Mouse (Mus musculus): ENCODE measurements around the gene Wbp1. TPM values are rescaled to one million over a fixed set of nuclear protein-coding genes. Genes with fewer than 3 reads are reported as not detected.

Wbp1 gene
- polyA plus RNA-seq, 1 experiment from 2014 or later: 212 TPM

- peak overlapping the region; percentile 71 for H3K9ac ChIP-seq
- ATAC-seq (ENCODE audit: low FRiP score): peak; percentile 54
- peaks cover 17% of the 10 kb centered on the region for H3K36me3 ChIP-seq
- no peaks in the 10 kb centered on the region for H3K9me3 ChIP-seq (replicated peaks)
- peaks cover 29% of the 10 kb centered on the region for H3K4me1 ChIP-seq
- WGBS: 7% methylated on average over 23 of the region's 23 CpGs
- peak overlapping the region; percentile 52 for H3K4me3 ChIP-seq
- peak overlapping the region; percentile 53 for H3K27ac ChIP-seq
- peaks cover 9% of the 10 kb centered on the region for H3K27me3 ChIP-seq
- H3K4me2 ChIP-seq (replicated peaks): peak overlapping the region; percentile 81
These were observed 34.3 kb upstream of the Wbp1 start for GRCm38 (mm10) chr6:83155552-83156238.

- Histone ChIP-seq H3K9ac (no peak overlapping the region), H3K36me3 (peaks cover 39% of the 10 kb centered on the region)
These were observed 32.1 kb upstream of the Wbp1 start for GRCm38 (mm10) chr6:83153485-83153884.

GRCm38 (mm10) chr6:83153038-83153437 is 31.7 kb upstream of the Wbp1 start:
- no peak for ATAC-seq (ENCODE audit: low FRiP score)
- Histone ChIP-seq H3K27me3 (no peaks in the 10 kb centered on the region; the same call in 1 of the 2 replicates), H3K9me3 (replicated peaks) (no peaks in the 10 kb centered on the region), H3K9ac (no peak overlapping the region), H3K27ac (no peak overlapping the region), H3K4me2 (replicated peaks) (no peak overlapping the region), H3K36me3 (peaks cover 42% of the 10 kb centered on the region), H3K4me3 (no peak overlapping the region), H3K4me1 (peaks cover 29% of the 10 kb centered on the region)
- 82% methylated on average over 12 of the region's 12 CpGs for WGBS

More at GRCm38 (mm10) chr6:83153485-83153884, 32.1 kb upstream of the Wbp1 start:
- Histone ChIP-seq H3K27me3 (no peaks in the 10 kb centered on the region; the same call in 1 of the 2 replicates), H3K4me3 (no peak overlapping the region), H3K4me1 (peaks cover 29% of the 10 kb centered on the region), H3K4me2 (replicated peaks) (no peak overlapping the region), H3K9me3 (replicated peaks) (no peaks in the 10 kb centered on the region), H3K27ac (no peak overlapping the region)
- ATAC-seq (ENCODE audit: low FRiP score): no peak
- WGBS: 75% methylated on average over 5 of the region's 5 CpGs

GRCm38 (mm10) chr6:83151721-83152120 is 30.4 kb upstream of the Wbp1 start:
- no peak for ATAC-seq (ENCODE audit: low FRiP score)
- H3K9ac ChIP-seq: peak overlapping the region; percentile 29
- H3K27ac ChIP-seq: peak overlapping the region; percentile 44; the same call in 1 of the 2 replicates
- H3K4me1 ChIP-seq: peaks cover 29% of the 10 kb centered on the region
- H3K27me3 ChIP-seq: no peaks in the 10 kb centered on the region
- no peak overlapping the region for H3K4me3 ChIP-seq
- H3K4me2 ChIP-seq (replicated peaks): no peak overlapping the region
- H3K36me3 ChIP-seq: peaks cover 51% of the 10 kb centered on the region
- no peaks in the 10 kb centered on the region for H3K9me3 ChIP-seq (replicated peaks)
- WGBS: 20% methylated on average over 8 of the region's 8 CpGs

- Histone ChIP-seq H3K4me1 (peaks cover 24% of the 10 kb centered on the region), H3K27ac (no peak overlapping the region), H3K9me3 (replicated peaks) (no peaks in the 10 kb centered on the region), H3K36me3 (peaks cover 43% of the 10 kb centered on the region), H3K27me3 (no peaks in the 10 kb centered on the region), H3K9ac (0 out of 2 replicates have a peak overlapping the region, but pooled peaks have one; percentile 14), H3K4me3 (no peak overlapping the region), H3K4me2 (replicated peaks) (no peak overlapping the region)
- no peak for ATAC-seq (ENCODE audit: low FRiP score)
- WGBS: 71% methylated on average over 7 of the region's 7 CpGs
These were observed 25.9 kb upstream of the Wbp1 start for GRCm38 (mm10) chr6:83147280-83147679.

GRCm38 (mm10) chr6:83145805-83146204 is 24.4 kb upstream of the Wbp1 start:
- ATAC-seq (ENCODE audit: low FRiP score): no peak
- Histone ChIP-seq H3K9me3 (replicated peaks) (no peaks in the 10 kb centered on the region), H3K36me3 (peaks cover 34% of the 10 kb centered on the region), H3K4me2 (replicated peaks) (no peak overlapping the region), H3K4me3 (no peak overlapping the region), H3K27ac (no peak overlapping the region; the same call in 1 of the 2 replicates), H3K4me1 (peaks cover 25% of the 10 kb centered on the region), H3K9ac (no peak overlapping the region), H3K27me3 (no peaks in the 10 kb centered on the region)
- WGBS: 70% methylated on average over 9 of the region's 9 CpGs

GRCm38 (mm10) chr6:83145209-83145608 is 23.9 kb upstream of the Wbp1 start:
- no peak overlapping the region for H3K4me2 ChIP-seq (replicated peaks)
- WGBS: 97% methylated on average over 2 of the region's 2 CpGs
- no peak for ATAC-seq (ENCODE audit: low FRiP score)
- H3K9me3 ChIP-seq (replicated peaks): no peaks in the 10 kb centered on the region
- H3K4me3 ChIP-seq: no peak overlapping the region
- no peak overlapping the region for H3K27ac ChIP-seq
- no peaks in the 10 kb centered on the region for H3K27me3 ChIP-seq
- peaks cover 29% of the 10 kb centered on the region for H3K36me3 ChIP-seq
- no peak overlapping the region for H3K9ac ChIP-seq
- H3K4me1 ChIP-seq: peaks cover 25% of the 10 kb centered on the region

GRCm38 (mm10) chr6:83142886-83143285 is 21.5 kb upstream of the Wbp1 start:
- 0 out of 2 replicates have a peak overlapping the region, but pooled peaks have one; percentile 10 for H3K9ac ChIP-seq
- H3K4me2 ChIP-seq (replicated peaks): peak overlapping the region; percentile 67

GRCm38 (mm10) chr6:83142211-83142731 is 20.9 kb upstream of the Wbp1 start:
- no peaks in the 10 kb centered on the region for H3K9me3 ChIP-seq (replicated peaks)
- peaks cover 1% of the 10 kb centered on the region for H3K36me3 ChIP-seq
- H3K27me3 ChIP-seq: no peaks in the 10 kb centered on the region
- H3K4me3 ChIP-seq: peak overlapping the region; percentile 33
- ATAC-seq (ENCODE audit: low FRiP score): peak; percentile 5; the same call in 1 of the 2 replicates
- H3K9ac ChIP-seq: peak overlapping the region; percentile 54
- H3K27ac ChIP-seq: no peak overlapping the region
- peak overlapping the region; percentile 67 for H3K4me2 ChIP-seq (replicated peaks)
- H3K4me1 ChIP-seq: peaks cover 45% of the 10 kb centered on the region
- 2% methylated on average over 41 of the region's 41 CpGs for WGBS

More at GRCm38 (mm10) chr6:83142886-83143285, 21.5 kb upstream of the Wbp1 start:
- no peak overlapping the region for H3K27ac ChIP-seq
- peaks cover 8% of the 10 kb centered on the region for H3K36me3 ChIP-seq
- H3K4me3 ChIP-seq: no peak overlapping the region
- H3K4me1 ChIP-seq: peaks cover 39% of the 10 kb centered on the region
- ATAC-seq (ENCODE audit: low FRiP score): peak; percentile 26; the same call in 1 of the 2 replicates
- no peaks in the 10 kb centered on the region for H3K27me3 ChIP-seq
- H3K9me3 ChIP-seq (replicated peaks): no peaks in the 10 kb centered on the region
- 44% methylated on average over 11 of the region's 11 CpGs for WGBS

GRCm38 (mm10) chr6:83141636-83142035 is 20.3 kb upstream of the Wbp1 start:
- ATAC-seq (ENCODE audit: low FRiP score): no peak
- Histone ChIP-seq H3K4me3 (peak overlapping the region; percentile 33; the same call in 1 of the 2 replicates), H3K36me3 (no peaks in the 10 kb centered on the region; the same call in 1 of the 2 replicates), H3K9ac (peak overlapping the region; percentile 54), H3K27me3 (no peaks in the 10 kb centered on the region), H3K4me2 (replicated peaks) (peak overlapping the region; percentile 67), H3K27ac (no peak overlapping the region), H3K9me3 (replicated peaks) (no peaks in the 10 kb centered on the region), H3K4me1 (peaks cover 48% of the 10 kb centered on the region)
- WGBS: 27% methylated on average over 4 of the region's 4 CpGs

- WGBS: 94% methylated on average over 8 of the region's 8 CpGs
- no peak overlapping the region for H3K4me3 ChIP-seq
- no peaks in the 10 kb centered on the region for H3K36me3 ChIP-seq
- H3K9me3 ChIP-seq (replicated peaks): no peaks in the 10 kb centered on the region
- H3K4me2 ChIP-seq (replicated peaks): no peak overlapping the region
- no peak for ATAC-seq (ENCODE audit: low FRiP score)
- H3K27ac ChIP-seq: no peak overlapping the region
- peaks cover 12% of the 10 kb centered on the region; the same call in 1 of the 2 replicates for H3K27me3 ChIP-seq
- H3K4me1 ChIP-seq: peaks cover 64% of the 10 kb centered on the region
- H3K9ac ChIP-seq: no peak overlapping the region
These were observed 18.7 kb upstream of the Wbp1 start for GRCm38 (mm10) chr6:83140044-83140443.

- 1% methylated on average over 11 of the region's 11 CpGs for WGBS
- H3K9me3 ChIP-seq (replicated peaks): no peaks in the 10 kb centered on the region
- peak; percentile 26 for ATAC-seq (ENCODE audit: low FRiP score)
- H3K4me1 ChIP-seq: peaks cover 62% of the 10 kb centered on the region
- peak overlapping the region; percentile 41 for H3K4me3 ChIP-seq
- peaks cover 16% of the 10 kb centered on the region for H3K27me3 ChIP-seq
- H3K36me3 ChIP-seq: no peaks in the 10 kb centered on the region
- H3K9ac ChIP-seq: peak overlapping the region; percentile 70
- H3K4me2 ChIP-seq (replicated peaks): peak overlapping the region; percentile 72
- H3K27ac ChIP-seq: peak overlapping the region; percentile 93
These were observed 16.7 kb upstream of the Wbp1 start for GRCm38 (mm10) chr6:83138056-83138455.

Measured in hindbrain, embryonic 12.5 days (tissue).